Comparison of ENCODE assay signal across 17 mouse cellular contexts in the genomic region with DNA sequence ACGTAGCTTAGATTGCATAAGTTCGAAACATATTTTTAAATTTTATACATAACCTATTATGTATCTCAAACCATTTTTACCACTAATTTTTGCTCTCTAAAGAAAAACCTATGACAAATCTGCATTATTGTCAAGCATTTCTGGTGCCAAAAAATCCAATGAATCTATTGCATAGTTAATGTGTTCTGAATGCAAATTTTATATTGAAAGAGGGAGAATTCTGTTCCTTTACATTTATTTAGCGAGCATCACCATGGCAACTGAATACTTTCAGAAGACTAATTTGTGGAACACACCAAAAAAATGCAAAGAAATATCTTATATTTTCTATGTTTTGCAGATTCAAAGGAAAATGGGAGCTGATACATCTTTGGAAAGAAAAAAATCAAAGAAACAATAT.
"Had no signal": no experiment of that assay in that cellular context is flagged by ENCODE, and none has a peak within 500 bp of the region (broad histone marks: within the 10 kb centered on the region; RNA-seq: fewer than 3 reads in every experiment).

No protein-coding gene starts in this region.

- H3K27ac ChIP-seq: kidney, postnatal 0 days; liver, embryonic 13.5 days; neural tube, embryonic 12.5 days; neural tube, embryonic 15.5 days; stomach, embryonic 15.5 days had no signal

- H3K36me3 ChIP-seq: liver, embryonic 13.5 days; neural tube, embryonic 12.5 days; neural tube, embryonic 15.5 days; stomach, embryonic 15.5 days had no signal

- ATAC-seq: intestine, postnatal 0 days had no signal

- H3K27me3 ChIP-seq: liver, embryonic 13.5 days; neural tube, embryonic 12.5 days; neural tube, embryonic 15.5 days; stomach, embryonic 15.5 days had no signal

- H3K9me3 ChIP-seq: liver, embryonic 13.5 days; neural tube, embryonic 12.5 days; neural tube, embryonic 15.5 days; stomach, embryonic 15.5 days had no signal

- H3K4me3 ChIP-seq: liver, embryonic 13.5 days; neural tube, embryonic 12.5 days; neural tube, embryonic 15.5 days; stomach, embryonic 15.5 days had no signal

- H3K4me1 ChIP-seq: liver, embryonic 13.5 days; neural tube, embryonic 12.5 days; neural tube, embryonic 15.5 days; stomach, embryonic 15.5 days had no signal

- H3K4me2 ChIP-seq: liver, embryonic 13.5 days; midbrain, embryonic 11.5 days; neural tube, embryonic 12.5 days; neural tube, embryonic 15.5 days; stomach, embryonic 15.5 days had no signal

- DNase-seq: kidney, adult 2 months; kidney, postnatal 4 days; liver, embryonic 13.5 days; lung, adult 2 months; lung, postnatal 14 days; lung, postnatal 4 days; retina, postnatal 1 day; right cerebral cortex, postnatal 25 days; spleen, adult 18-20 months; thymus, adult 18-20 months; thymus, postnatal 36 days had no signal

- H3K9ac ChIP-seq: liver, embryonic 13.5 days; neural tube, embryonic 12.5 days; neural tube, embryonic 15.5 days; stomach, embryonic 15.5 days had no signal
